Mouse (Mus musculus): ENCODE results near the gene Fam171b. TPM values are rescaled to one million over a fixed set of nuclear protein-coding genes. Genes with fewer than 3 reads are reported as not detected.
A peak's percentile ranks its signal among the peaks of the same experiment; 100 is the strongest.

Gene Fam171b
- 2.5 and 2.7 TPM in 2 replicates for polyA plus RNA-seq (2015; fragmentation: Nextera tagmentation; extraction: Ambion mirVana)

DNA sequence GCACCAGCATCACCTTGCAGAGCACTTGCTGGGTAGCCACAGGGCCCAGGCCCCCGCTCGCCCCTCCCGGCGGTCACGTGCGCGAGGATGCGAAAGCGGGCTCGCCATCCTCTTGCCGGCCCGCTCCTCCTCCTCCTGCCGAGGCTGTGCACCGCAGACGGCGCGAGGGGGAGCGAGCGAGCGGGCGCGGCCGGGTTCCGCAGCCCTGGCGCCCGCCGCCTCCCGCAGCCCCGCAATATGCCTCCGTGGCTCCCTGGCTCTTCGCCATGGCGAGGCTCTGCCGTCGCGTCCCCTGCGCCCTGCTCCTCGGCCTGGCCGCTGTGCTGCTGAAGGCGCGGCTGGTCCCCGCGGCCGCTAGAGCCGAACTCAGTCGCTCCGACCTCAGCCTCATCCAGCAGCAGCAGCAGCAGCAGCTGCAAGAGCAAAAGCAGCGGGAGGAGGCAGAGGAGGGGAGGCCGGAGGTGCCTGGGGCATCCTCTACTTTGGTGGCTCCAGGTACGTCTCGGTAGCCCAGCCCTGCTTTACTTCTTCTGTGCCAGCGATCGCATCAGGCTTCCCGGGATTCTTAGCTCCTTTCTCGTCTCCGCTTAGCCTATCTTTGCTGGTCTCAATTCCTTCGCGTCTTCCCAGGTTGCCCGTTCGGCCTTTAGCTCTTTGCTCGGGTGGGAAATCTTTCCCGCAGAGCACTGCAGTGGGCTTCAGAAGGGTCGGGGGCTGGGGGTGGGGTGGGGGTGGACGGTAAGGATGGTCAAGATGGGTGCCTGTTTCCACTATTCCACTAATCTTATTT is at the start of gene Fam171b:
Gene Fam171b, plus strand, starts transcription at position 154 of the 790 bp plus-strand sequence.
- peak; percentile 90 for ATAC-seq (replicated peaks; ENCODE audit: low FRiP score, low read depth)
- H3K27ac ChIP-seq = no peak within 1 kb of the TSS
- H3K4me2 ChIP-seq (ENCODE audit: low read length) = peak within 1 kb of the TSS; percentile 95
- peak within 1 kb of the TSS; percentile 65 for H3K9ac ChIP-seq (ENCODE audit: low read depth, low read length)
- peak; percentile 33; the same call in 1 of the 2 replicates for TF ChIP-seq CTCF (IDR thresholded peaks at IDR 0.05; ENCODE audit: low read depth)
- H3K4me3 ChIP-seq (replicated peaks; ENCODE audit: low read depth, low read length) = peak within 1 kb of the TSS; percentile 70
- no peaks in the 10 kb centered on the region for H3K36me3 ChIP-seq (ENCODE audit: insufficient read depth, low read length)
- WGBS = under 1% methylated on average over 54 of the region's 63 CpGs
- no peaks in the 10 kb centered on the region for H3K9me3 ChIP-seq (replicated peaks; ENCODE audit: low read length)
- H3K27me3 ChIP-seq (ENCODE audit: insufficient read depth, low read length) = no peaks in the 10 kb centered on the region
- peak; percentile 75 for DNase-seq (ENCODE audit: low spot score)
- no peaks in the 10 kb centered on the region for H3K4me1 ChIP-seq (replicated peaks; ENCODE audit: insufficient read depth, low read length)

GRCm38 (mm10) chr2:83766058-83766457 is 46.4 kb upstream of the Fam171b start:
- Histone ChIP-seq H3K36me3 (ENCODE audit: insufficient read depth, low read length) (peaks cover 21% of the 10 kb centered on the region; the same call in 1 of the 2 replicates), H3K4me3 (replicated peaks; ENCODE audit: low read depth, low read length) (no peak overlapping the region), H3K9me3 (replicated peaks; ENCODE audit: low read length) (no peaks in the 10 kb centered on the region), H3K9ac (ENCODE audit: low read depth, low read length) (no peak overlapping the region), H3K27ac (peak overlapping the region; percentile 13; the same call in 1 of the 2 replicates), H3K4me1 (replicated peaks; ENCODE audit: insufficient read depth, low read length) (no peaks in the 10 kb centered on the region), H3K4me2 (ENCODE audit: low read length) (no peak overlapping the region), H3K27me3 (ENCODE audit: insufficient read depth, low read length) (no peaks in the 10 kb centered on the region)
- WGBS = 27% methylated on average over 6 of the region's 6 CpGs
- ATAC-seq (replicated peaks; ENCODE audit: low FRiP score, low read depth) (peak; percentile 69), DNase-seq (ENCODE audit: low spot score) (peak; percentile 39)
- no peak for TF ChIP-seq CTCF (IDR thresholded peaks at IDR 0.05; ENCODE audit: low read depth)

GRCm38 (mm10) chr2:83766878-83767277 is 45.6 kb upstream of the Fam171b start:
- no peaks in the 10 kb centered on the region for H3K27me3 ChIP-seq (ENCODE audit: insufficient read depth, low read length)
- no peaks in the 10 kb centered on the region for H3K4me1 ChIP-seq (replicated peaks; ENCODE audit: insufficient read depth, low read length)
- no peak for TF ChIP-seq CTCF (IDR thresholded peaks at IDR 0.05; ENCODE audit: low read depth)
- ATAC-seq (replicated peaks; ENCODE audit: low FRiP score, low read depth) (no peak), DNase-seq (ENCODE audit: low spot score) (no peak)
- peaks cover 21% of the 10 kb centered on the region; the same call in 1 of the 2 replicates for H3K36me3 ChIP-seq (ENCODE audit: insufficient read depth, low read length)
- no peaks in the 10 kb centered on the region for H3K9me3 ChIP-seq (replicated peaks; ENCODE audit: low read length)
- no peak overlapping the region for H3K9ac ChIP-seq (ENCODE audit: low read depth, low read length)
- no peak overlapping the region for H3K4me2 ChIP-seq (ENCODE audit: low read length)
- WGBS = 55% methylated on average over 1 of the region's 1 CpGs
- no peak overlapping the region for H3K27ac ChIP-seq
- no peak overlapping the region for H3K4me3 ChIP-seq (replicated peaks; ENCODE audit: low read depth, low read length)

- WGBS = 88% methylated on average over 4 of the region's 4 CpGs
- Histone ChIP-seq H3K27ac (no peak overlapping the region), H3K36me3 (ENCODE audit: insufficient read depth, low read length) (peaks cover 29% of the 10 kb centered on the region)
Observed at GRCm38 (mm10) chr2:83768311-83769047, 44.0 kb upstream of the Fam171b start.

GRCm38 (mm10) chr2:83771155-83771812 is 41.2 kb upstream of the Fam171b start:
- Histone ChIP-seq H3K36me3 (ENCODE audit: insufficient read depth, low read length) (peaks cover 33% of the 10 kb centered on the region), H3K27ac (no peak overlapping the region), H3K9ac (ENCODE audit: low read depth, low read length) (no peak overlapping the region), H3K4me1 (replicated peaks; ENCODE audit: insufficient read depth, low read length) (no peaks in the 10 kb centered on the region), H3K4me3 (replicated peaks; ENCODE audit: low read depth, low read length) (no peak overlapping the region), H3K9me3 (replicated peaks; ENCODE audit: low read length) (no peaks in the 10 kb centered on the region), H3K4me2 (ENCODE audit: low read length) (no peak overlapping the region), H3K27me3 (ENCODE audit: insufficient read depth, low read length) (no peaks in the 10 kb centered on the region)
- DNase-seq (ENCODE audit: low spot score) = peak; percentile 94
- 59% methylated on average over 7 of the region's 7 CpGs for WGBS
- TF ChIP-seq CTCF (IDR thresholded peaks at IDR 0.05; ENCODE audit: low read depth) = peak; percentile 93
- ATAC-seq (replicated peaks; ENCODE audit: low FRiP score, low read depth) = no peak

More at GRCm38 (mm10) chr2:83768311-83769047, 44.0 kb upstream of the Fam171b start:
- no peaks in the 10 kb centered on the region for H3K27me3 ChIP-seq (ENCODE audit: insufficient read depth, low read length)
- ATAC-seq (replicated peaks; ENCODE audit: low FRiP score, low read depth) = no peak
- no peak overlapping the region for H3K4me2 ChIP-seq (ENCODE audit: low read length)
- no peak for TF ChIP-seq CTCF (IDR thresholded peaks at IDR 0.05; ENCODE audit: low read depth)
- no peak for DNase-seq (ENCODE audit: low spot score)
- H3K4me3 ChIP-seq (replicated peaks; ENCODE audit: low read depth, low read length) = no peak overlapping the region
- H3K9ac ChIP-seq (ENCODE audit: low read depth, low read length) = no peak overlapping the region
- no peaks in the 10 kb centered on the region for H3K4me1 ChIP-seq (replicated peaks; ENCODE audit: insufficient read depth, low read length)
- H3K9me3 ChIP-seq (replicated peaks; ENCODE audit: low read length) = no peaks in the 10 kb centered on the region
